Mouse (Mus musculus): ENCODE measurements around the gene Rptor.

DNA sequence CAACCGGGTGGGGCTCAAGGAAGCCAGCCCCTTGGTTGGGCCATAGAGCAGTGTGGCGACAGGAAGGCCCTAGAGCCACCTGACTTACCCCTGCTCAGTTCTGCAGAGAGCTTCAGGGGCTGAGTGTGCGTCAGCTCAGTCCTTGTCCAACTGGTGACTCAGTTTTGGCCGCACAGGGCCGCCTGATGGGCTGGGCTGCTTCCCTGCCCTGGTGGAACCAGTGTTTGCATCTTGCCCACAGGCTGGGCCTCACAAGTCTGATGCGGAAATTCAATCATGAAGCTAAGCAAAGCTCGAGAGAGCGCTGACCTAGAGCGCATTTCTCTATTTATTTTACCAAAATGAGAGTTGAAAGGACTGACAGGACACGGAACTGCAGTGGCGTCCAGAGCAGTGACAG, 296.3 kb downstream of the Rptor start:
- TF ChIP-seq EP300 (IDR thresholded peaks at IDR 0.05; ENCODE audit: insufficient read depth, low read depth, low read length) (no peak), POLR2A (IDR thresholded peaks at IDR 0.05; ENCODE audit: insufficient read depth, low read depth, low read length) (no peak), CTCF (IDR thresholded peaks at IDR 0.05) (no peak)

All from heart, adult 2 months (tissue).